Mouse (Mus musculus): ENCODE data around the gene Nthl1. TPM values are rescaled to one million over a fixed set of nuclear protein-coding genes. Genes with fewer than 3 reads are reported as not detected.
A peak's percentile ranks its signal among the peaks of the same experiment; 100 is the strongest.

Gene Nthl1
- total RNA-seq, 2 experiments from 2014 or later = 3.9 to 6.9 TPM

DNA sequence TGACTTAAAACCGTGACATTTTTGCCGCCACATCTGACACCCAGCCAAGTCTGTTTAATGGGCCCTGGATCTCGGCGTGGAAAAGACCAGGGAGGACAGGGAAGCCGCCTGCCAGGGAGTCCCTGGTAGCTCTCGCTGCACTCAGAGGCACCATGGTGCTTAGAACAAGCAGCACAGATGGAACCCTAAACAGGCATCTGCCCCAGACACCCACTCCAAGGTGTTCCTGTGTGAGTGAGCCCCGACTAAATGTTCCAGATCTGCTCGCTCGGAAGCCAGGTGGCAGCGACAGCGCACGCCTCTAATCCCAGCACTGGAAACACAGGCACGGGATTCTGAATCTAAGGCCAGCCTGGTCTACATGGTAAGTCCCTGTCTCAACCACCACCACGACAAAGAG lies 2.4 kb upstream of the Nthl1 start:
- DNase-seq = peak; percentile 78 to 84

DNA sequence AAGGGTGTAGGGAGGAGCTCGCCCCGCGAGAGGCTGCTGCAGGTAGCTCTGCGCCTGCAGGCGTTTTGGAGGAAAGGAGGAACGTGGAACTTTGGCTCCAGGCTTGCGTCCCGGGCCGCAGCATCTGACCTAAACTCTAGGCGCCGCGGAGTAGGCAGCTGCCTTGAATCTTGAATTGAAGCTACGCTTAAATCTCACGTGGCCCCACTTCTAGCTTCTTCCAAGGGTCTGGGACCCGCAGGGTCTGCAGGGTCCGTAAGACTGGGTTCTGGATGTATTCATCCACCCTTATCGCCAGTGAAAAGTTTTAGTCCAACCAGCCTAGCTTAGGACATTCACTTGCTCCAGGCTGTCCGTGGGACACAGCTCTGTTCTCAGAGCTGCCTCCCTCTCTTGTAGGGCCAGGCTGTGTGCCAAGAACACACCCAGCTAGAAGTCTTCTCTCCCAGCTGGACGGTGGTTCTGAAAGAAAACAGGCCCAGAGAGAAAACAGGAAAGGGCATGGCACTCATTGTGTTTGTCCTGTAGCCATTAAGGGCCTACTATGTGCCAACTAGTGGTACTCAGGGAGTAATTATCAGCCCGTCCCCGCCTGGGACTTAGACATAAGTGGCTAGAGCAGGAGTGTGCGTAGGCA lies 451 bp downstream of the Nthl1 start:
- no peak for DNase-seq

DNA sequence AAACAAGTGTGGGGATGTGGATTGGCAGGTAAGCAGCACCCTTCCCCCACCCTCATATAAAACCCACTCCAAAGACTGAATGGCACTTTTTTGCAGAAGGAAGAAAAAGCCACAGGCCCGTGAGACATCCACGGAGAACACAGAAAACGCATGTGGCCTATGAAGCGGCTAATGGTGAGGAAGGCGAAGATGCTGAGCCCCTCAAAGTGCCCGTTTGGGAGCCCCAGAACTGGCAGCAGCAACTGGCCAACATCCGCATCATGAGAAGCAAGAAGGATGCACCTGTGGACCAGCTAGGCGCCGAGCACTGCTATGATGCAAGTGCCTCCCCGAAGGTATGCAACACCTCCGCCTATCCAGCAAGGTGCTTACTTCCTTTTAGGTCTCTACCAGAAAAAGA lies 1.4 kb downstream of the Nthl1 start:
- no peak for DNase-seq

DNA sequence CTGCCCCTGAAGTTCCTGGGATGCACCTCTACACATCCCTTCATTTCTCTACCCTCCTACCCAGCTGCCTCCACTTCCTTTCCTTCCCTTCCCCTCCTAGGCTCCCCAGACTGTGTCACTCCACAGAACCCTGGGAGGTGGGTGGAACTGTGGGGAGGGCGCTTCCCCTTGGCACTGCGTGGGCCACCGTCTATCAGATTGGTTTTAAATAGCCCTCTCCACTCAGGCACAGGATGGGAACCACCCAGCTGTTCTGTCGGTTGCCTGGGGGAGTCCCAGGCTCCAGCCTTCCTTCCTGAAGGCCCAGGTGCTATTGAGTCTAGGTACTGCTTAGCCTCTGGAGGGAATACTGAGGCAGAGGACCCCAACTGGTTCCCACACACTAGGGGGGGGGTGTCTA lies 2.5 kb downstream of the Nthl1 start:
- DNase-seq = no peak

DNA sequence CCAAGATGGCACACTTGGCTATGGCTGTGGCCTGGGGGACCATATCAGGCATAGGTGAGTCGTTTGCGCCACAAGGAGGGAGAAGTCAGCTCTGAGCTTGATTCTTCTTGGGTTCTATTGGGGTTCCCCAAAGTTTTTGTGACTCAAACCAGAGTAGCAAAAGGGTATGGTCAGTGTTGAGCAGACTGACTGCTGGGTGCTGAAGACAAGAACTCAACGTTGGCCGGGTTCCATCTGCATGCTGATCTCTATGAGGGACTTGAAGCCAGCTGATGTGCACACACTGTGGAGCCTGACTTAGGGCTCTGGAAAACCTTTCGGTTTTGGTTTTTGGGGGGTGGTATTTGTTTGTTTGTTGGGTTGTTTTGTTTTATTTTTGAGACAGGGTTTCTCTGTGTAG lies 3.2 kb downstream of the Nthl1 start:
- no peak for DNase-seq

DNA sequence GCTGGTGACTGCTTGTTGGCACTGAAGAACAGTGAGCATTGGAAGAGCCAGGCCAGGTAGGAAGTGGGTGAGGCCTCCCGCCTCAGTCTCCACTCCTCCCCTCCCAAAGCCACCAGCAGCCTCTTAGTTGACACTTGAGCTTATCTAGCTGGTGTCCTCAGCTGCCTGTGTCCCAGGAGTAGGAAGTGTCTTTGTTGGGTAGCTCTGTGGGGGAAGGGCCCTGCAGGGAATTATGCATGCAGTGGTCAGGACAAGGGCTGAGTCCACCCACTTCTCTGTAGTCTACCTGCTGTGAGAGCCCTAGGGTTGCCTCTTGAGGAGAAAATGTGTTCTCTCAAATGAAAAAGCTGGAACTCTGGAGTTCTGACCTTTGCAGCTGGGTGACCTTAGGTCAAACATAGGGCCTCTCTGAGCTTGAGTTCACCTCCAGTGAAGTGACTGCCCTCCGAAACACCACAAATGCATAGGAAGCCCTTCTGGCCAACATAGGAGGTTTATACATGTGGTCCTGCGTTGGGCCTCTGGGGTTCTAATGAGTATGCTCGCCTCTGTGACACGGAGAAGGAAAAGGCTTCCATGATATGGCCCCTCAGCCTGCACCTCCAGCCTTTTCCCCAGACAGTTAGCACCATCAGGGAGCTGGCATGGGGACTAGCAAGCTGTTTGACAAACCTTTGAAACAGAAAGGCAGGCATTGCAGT lies 4.5 kb downstream of the Nthl1 start:
- no peak for DNase-seq

DNA sequence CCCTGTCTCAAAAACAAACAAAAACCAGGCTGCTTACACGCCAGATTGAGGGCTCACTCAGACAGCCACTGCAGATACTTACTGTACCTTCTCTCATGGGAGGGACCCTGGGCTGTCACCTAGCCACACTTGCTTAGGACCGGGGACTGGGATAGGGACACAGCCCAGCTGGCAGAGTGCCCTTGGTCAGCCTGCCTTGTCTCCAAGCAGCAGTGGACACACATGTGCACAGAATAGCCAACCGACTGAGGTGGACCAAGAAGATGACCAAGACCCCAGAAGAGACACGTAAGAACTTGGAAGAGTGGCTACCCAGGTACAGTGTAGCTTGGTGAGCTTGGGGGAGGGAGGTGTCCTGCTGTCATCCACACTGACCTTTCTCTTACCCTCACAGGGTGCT lies 5.7 kb downstream of the Nthl1 start:
- DNase-seq = no peak

DNA sequence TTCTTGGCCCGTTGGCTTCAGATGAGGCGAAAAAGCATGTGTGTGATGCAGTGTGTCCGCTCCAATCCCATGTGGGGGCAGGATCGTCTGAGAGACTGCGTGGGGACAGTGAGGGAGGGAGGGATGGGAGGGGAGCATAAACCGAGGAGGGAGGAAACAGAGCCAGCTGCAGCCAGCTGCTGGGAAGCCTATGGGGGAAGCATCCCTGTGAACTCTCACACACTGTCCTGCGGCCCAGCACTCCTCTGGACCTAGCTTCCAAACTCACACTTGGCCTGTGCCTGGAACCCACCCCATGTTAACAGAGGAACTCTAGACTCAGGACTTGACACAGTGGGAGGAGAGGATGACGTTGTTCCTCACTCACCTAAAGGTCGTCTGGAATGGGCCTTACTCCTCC lies 6.4 kb downstream of the Nthl1 start:
- DNase-seq = no peak

DNA sequence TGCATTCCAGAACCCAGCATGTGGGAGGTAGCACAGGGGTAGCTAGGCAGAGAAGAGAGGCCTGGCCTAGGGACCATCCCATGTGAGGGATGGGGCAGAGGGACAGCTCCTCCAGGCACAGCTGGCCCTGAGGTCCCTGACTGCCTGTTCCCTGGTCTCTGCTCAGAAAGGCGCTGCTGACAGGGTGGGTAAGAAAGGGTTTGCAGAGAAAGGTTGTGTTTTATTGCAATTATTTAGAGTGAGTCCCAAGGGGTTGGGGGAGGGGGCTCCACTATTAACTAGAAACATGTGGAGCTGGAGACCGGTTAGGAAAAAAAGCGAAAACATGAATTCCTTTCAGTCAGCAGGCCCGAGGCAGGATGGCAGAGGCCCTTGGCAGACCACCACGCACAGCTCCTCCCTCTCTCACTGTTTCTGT lies 7.1 kb downstream of the Nthl1 start:
- DNase-seq = no peak

DNA sequence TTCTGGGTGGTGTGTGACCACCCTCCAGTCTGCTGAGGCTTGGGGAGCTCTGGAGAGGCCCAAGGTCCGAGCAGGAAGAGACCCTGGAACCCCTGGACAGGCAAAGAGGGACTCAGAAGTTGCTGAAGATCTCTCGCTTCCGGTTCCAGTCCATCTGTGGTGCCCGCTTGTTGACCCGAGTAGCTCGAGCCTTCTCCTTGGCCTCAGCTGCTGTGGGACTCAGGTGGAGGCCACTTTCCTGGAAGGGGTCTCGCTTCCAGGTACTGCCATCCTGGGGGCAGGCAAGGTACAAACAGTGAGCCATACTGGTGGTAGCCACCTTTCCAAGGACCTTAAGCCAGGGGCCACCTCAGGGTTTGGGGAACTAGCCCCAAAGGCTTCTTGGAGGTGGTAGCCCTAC lies 7.6 kb downstream of the Nthl1 start:
- no peak for DNase-seq

DNA sequence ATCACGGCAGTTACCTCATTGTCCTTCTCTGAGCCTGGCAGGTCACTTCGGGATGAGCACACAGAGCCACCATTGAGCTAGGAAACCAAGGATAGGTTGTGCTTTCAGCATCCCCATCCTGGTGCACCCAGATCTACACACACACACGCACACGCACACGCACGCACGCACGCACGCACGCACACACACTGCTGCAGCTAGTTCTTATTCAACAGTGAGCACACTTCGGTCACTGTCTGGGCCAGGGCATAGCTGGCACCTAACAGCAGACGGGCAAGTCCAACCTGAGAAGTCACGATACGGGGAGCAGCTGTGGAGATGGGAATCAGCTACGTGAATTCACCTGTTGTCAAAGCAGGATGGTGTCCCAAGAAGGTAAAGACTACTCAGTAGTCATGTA lies 8.1 kb downstream of the Nthl1 start:
- DNase-seq = no peak

DNA sequence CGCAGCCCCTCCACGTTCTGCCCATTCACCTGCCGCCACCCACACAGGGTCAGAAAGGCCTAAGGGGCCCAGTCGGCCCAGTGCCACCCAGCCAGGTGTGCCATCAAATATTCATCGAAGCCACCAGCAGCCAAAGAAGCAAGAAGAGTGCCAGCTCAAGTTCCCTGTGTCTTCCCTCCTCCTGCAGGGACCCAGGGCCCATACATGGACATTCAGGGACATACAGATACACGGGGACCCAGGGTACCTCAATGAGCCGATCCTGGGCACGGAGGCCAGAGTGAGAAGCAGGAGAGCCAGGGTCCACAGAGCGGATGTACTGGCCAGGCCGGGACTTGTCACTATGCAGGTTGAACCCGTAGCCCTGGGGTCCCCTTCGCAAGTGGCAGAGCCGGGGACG lies 9.5 kb downstream of the Nthl1 start:
- DNase-seq = no peak

DNA sequence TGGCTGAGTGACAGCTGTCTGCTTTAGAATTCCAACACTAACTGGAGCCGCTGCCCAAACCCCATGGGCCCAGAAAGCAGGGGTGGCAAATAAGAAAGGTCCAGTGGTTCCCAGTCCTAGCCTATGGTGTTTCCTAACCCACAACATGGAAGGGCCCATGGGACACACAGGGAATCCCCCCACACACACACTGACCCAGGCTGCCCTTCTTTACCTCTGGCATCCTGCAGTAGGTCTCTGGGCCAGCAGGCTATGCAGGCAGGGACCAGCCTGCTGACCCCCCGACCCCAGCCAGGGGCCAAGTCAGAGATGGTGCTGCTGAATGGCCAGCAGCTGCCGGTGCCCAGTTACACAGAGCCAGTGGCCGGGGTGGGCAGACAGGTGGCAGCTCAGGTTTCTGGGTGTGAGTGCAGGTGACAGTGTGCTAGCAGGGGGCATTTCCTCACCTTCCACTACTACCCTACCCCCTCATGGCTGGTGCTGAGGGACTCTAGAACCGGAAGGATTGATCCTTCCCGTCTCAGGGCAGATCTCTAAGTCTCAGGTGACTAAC lies 10.4 kb downstream of the Nthl1 start:
- no peak for DNase-seq

DNA sequence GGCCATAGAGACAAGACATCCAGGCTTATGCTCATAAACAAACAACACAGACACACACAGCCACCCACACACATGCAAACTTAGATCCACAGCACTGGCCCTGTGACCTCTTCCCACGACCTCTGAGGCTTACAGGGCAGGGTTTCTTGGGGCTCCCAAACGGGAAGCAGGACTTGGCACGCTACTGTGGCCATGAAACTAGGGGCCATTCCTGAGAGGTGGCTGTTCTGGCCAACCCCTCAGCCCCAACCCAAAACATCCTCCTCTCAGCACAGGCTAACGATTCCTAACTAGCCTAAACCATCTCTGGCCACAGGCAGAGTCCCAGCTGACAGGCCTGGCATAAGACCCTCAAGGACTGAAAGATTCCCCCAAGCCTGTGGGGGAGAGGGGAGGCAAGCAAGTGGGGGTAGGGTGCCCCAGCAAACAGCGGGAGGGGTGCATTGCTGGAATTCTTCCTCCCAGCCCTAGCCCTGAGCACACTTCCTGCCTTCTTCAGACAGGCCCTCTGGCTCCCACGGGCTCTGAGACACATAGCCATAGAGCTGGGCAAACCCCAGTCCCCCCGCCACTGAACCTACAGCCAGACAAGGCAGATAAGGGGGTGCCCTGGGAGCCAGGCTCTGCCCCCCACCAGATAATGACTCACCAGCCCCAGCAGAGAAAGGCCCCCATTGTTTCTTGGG lies 11.7 kb downstream of the Nthl1 start:
- DNase-seq = no peak

DNA sequence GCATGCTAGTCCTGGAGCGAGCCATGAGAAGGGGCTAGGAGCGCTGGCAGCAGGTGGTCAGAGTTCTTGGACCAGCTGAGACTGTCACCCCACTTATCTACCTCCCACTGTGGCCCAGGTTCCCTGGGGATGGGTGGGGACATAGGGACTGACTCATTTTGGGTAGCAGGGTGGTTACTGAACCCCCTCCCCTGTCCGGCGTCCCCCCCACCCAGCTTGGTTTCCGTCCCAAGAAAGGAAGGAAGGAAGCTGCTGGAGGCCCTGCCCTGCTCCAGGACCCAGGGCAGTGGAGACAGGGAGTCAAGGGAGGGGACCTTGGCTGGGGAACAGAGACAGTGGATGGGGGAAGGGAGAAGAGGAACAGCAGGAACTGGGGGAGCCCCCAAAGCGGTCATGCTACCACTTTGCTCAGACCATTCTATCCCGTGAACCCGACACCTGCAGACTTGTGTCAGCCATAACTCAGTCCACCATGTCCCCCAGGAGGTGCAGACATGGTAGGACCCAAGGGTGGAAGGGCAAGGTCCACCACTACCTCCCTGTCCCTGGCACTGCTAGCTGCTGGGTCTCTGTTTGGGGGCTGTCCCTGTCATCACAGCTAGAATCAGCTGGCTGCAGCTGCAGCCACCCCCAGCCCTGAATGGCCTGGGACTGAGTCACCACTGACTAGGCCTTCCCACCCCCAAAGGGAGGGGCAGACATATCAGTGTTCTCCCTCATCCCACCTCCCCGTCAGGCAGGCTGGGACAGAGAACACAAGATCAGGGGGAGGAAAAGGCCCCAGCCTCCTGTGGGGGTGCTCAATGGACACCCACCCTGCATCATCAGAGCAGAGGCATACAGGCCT lies 12.6 kb downstream of the Nthl1 start:
- no peak for DNase-seq

DNA sequence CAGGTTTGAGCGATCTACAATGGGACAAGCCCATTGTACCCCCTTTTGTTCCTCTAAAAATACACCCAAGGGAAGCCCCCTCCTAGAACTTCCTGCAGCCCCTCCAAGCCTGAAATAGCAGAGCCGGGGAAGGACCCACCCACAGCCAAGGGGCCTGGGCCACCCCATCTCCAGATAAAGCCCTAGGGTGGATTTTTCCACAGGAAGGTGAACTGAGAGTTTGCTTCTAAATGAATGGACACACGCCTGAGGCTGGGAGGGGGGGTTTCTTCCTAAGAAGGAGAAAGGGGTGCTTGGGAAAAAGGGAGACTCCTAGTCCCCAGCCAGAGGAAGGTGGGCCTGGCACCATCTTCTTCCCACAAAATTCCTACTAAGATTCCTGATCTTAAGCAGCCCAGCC lies 13.4 kb downstream of the Nthl1 start:
- no peak for DNase-seq

DNA sequence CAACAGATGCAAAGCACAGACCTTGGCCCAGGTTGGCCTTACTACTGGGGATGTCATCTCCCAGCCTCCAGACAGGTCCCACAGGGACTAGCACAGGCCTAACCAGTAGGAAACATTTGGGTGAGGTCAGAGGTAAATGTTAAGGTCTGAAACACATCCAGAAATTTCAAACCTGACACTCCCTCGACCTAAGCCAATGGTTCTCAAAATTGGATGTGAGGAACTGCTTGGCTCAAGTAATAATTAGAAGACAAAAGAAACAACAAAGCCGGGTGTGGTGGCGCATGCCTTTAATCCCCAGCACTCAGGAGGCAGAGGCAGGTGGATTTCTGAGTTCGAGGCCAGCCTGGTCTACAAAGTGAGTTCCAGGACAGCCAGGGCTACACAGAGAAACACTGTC lies 13.9 kb downstream of the Nthl1 start:
- no peak for DNase-seq

DNA sequence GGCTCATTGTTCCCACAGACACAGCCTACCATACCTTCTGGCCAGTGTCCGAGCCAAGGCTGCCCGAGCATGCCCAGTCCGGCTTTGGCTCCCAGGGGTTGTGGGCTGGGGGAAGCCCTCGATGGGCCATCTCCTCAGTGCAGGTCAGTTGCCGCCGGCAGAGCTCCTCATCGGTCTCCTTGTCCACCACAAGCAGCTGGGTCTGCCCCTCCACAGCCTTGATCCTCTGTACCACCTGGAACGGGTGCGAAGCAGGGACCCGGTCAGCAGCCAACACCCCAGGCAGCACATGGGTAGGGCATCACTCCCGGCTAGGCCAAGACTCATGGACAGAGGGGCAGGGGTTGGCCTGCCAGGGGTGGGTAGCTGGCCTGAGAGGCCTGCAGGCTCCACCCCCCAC lies 15.0 kb downstream of the Nthl1 start:
- no peak for DNase-seq

DNA sequence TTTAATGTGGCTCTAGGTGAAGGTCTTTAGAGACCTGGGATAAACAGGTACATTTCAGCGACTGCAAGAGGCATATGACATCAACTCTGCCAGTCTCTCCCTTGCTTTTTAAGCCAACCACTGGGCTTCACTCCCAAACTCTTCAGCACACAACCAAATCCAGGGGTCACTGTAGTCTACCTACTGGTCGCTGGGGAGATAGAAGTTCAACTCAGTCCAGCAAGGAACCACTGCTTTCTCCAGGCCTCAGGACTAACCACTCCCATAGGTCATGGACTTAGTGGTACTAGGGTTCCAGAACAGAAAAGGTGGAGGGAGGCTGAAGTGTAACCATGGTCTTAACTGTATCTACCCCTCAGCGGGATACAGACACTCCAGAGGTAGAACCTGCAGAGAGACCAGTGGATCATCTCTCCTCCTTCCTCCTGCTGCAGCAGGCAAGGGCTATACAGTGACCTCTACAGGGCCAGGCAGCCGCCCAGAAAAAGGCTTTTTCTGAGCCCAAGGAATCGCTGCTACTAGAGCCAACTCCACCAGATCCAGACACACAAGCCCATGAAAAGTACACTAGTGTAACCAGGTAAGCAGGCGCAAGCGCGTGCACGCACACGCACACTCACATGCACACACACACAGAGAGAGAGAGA lies 16.4 kb downstream of the Nthl1 start:
- DNase-seq = no peak

DNA sequence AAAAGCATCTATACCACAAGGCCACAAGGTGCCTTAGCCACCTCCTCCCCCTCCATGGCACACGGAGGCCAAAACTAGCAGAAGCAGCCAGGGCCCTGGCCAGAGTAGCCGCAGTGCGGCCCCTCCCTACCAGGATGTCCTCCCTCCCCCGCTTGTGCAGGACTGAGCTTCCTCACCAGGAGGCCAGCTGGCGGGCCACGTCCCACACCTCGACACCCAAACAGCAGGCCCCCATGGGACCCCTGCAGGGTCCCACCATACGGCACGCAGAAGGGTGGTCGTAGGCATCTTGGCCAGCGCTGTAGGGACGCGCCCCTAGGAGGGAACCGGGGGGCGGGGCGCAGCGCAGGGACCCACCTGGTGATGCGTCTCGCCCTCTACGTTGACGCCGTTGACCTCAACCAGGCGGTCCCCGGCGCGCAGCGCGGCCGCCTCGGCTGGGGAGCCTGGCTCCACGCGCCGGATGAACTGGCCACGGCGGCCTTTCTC lies 17.1 kb downstream of the Nthl1 start:
- DNase-seq = no peak

DNA sequence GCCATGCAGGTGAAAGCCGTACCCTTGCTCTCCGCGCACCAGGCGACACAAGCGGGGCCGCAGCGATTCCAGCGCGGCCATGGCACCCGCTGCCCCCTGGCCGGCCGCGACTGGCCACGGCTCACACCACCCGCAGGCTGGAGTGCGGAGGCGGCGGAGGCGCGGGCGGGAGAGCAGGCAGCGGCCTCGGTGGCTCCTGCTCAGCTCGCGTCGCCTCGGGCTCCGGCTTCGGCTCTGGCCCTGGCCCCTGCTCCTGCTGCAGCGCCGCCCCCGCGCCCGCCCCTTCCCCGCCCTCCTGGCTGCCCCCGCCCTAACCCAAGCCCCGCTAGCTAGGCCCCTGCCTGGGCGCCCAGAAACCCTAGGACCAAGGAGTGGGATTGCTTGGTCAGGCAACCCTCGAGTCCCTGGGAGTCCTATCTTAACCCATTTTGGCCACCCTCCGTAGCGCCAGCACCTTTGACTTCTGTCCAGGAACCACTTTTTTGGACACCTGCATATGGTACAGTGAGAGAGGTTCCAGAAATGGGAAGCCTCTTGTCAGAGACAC lies 17.7 kb downstream of the Nthl1 start, which contains the start of gene Slc9a3r2:
TSS of gene Slc9a3r2 (minus strand) at position 258 of the 547 bp plus-strand sequence.
- DNase-seq = no peak

DNA sequence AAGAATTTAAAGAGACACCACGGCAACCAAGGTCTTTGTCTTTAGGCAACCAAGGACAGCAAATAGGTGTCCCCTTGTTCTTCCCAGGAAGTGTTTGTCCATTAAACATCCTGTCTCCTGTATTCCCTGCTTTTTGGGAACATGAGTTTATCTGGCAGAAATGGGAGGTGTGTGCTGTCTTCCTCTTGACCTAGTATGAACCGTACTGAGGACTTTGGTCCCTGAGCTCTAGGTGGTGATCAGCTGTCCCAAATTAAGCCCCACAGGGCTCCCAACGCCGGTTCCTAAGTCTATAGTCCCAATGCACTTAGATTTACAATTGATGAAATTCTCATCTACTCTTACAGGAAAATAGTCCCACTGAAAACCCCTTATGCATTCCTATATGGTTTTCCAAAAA lies 18.3 kb downstream of the Nthl1 start:
- DNase-seq = no peak
